Mouse (Mus musculus): ENCODE measurements at regions not wholly inside any gene's neighbourhood (a gene's known extent, or its start where the extent isn't known, plus 50 kb on each side); places are given as distances from the start of the nearest gene placed in this dataset.

DNA sequence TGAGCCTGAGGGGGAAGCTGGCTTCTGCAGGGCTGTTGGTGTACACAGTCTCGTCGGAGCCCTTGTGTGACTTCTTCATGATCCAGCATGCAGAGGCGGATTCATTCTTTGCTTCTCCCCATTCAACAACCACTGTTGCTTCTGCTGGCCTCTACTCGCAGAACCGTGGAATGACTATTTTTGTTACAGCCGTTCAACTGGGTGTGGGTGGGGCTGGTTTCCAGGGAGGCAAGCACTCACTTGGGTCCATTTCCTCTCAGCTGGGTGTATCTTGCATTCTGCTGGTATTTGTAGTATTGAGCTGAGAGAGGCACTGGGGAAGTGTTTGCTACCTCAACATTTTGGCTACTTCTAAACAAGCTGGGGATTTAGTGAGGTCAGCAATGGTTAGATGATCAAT, 197.3 kb upstream of the Klhl29 start:
- DNase-seq (ENCODE audit: low spot score in 2 of 2), result peak; percentile 32 to 56

GRCm38 (mm10) chr12:5568941-5569340, 193.5 kb upstream of the Klhl29 start:
- no peak for DNase-seq (ENCODE audit: low spot score in 2 of 2)

DNA sequence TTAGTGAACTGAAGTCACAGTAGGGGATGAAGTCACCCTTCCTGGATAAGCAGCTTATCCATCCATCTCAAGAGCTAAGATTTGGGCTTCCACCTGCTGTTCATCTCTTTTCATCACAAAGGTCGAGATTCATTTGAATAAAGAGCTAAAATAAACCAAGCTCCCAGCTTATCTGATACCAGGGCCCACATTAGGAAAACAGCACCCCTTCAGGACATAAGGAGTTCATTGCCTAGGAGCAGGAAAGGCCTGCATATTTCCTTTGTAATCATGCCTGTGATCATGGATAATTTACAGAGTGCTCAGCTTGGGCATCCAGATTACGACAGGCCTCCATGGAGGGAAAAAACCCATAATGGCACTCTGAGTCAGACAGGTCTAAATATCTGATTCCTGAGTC, 190.7 kb upstream of the Klhl29 start:
- no peak for DNase-seq (ENCODE audit: low spot score in 2 of 2)

DNA sequence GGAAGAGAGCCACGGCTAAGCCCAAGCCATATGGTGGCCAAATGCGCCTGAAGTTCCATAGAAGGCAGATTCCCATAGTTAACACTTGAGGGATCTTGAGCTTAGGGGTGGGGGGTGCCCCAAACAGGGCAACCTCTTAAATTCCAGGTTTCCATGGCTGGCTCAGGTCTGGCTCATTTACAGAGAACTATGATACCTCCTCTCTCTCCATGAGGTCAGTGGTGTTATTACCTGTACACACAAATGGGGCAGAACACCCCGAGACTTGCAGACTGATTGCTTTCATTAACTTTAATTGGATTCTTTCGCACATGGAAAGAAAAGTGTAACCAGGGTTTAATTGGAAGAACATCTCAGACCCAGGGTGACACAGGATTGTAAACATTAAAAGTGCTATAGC, 177.1 kb upstream of the Klhl29 start:
- no peak for DNase-seq (ENCODE audit: low spot score in 2 of 2)

DNA sequence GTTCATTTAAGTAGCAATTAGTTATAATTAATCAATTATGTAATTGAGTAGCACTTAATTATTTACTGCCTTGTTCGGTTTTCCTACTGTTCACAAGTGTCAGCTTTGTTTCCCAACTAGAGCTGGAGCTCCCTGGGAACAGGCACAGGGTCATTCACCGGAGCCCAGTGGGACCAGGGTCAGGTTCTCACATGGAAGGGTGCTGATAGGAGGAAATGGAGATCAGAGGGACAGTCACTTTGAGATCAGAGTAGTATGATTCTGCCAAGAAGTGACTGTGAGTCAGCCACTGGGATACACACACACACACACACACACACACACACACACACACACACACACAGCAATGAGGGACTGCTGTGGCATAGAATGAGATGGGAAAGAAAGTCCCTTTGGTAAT, 176.4 kb upstream of the Klhl29 start:
- DNase-seq (ENCODE audit: low spot score in 2 of 2), result no peak

GRCm38 (mm10) chr12:5549796-5550195, 174.3 kb upstream of the Klhl29 start:
- no peak for DNase-seq (ENCODE audit: low spot score in 2 of 2)

DNA sequence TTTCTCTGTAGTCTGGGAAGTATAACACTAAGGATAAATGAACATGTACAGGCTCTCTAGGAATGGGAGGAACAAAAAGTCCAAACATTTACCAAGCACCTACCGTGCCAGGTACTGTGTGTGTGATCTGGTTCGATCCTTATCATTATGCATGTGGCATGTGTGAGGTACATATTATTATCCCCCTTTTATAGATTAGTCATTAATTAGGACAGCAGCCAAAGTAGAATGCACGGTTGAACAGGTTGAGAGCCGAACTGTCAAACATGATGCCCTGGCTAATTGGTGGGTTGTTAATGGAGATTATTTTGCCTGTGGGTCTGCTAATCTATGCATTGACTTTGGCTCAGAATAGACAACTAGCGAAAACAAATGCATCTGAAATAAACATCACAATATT, 172.2 kb upstream of the Klhl29 start:
- no peak for DNase-seq (ENCODE audit: low spot score in 2 of 2)

DNA sequence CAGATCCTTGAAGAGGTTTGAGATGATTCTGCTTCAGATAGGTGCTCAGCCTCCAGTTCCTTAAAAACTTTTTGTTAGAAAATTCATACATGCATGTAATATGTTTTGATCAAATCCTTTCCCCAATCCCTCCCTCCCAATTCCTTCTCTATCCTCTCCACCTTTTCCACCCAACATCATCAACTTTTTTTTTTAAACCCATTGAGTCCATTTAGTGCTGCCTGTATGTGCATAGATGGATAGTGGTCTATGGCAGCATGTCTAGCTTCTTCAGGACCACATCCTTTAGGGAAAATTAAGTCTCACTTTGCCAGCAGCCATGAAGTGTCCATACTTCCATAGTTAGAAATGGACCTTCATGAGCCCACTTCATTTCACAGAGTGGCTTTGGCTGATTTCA, 167.2 kb upstream of the Klhl29 start:
- DNase-seq (ENCODE audit: low spot score in 2 of 2), result no peak

DNA sequence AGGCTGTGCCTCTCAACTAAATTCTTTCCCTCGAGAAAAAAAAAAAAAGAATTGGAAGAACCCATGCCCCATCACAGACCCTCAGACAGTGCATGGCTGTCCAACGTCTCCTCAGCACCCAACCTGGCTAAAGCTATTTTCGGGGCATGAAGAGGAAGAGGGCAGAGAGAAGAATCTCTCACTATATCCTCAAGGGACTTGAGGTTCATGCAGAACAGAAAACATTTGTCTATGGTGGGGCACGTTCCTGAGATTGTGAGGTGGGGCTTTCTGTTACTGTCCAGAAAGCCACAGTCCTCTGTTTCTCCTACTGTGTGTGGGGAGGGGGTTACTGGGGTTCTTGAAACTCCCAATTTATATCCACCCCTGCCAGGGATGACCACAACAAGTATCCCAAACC, 120.8 kb upstream of the Klhl29 start:
- no peak for DNase-seq (ENCODE audit: low spot score in 2 of 2)

DNA sequence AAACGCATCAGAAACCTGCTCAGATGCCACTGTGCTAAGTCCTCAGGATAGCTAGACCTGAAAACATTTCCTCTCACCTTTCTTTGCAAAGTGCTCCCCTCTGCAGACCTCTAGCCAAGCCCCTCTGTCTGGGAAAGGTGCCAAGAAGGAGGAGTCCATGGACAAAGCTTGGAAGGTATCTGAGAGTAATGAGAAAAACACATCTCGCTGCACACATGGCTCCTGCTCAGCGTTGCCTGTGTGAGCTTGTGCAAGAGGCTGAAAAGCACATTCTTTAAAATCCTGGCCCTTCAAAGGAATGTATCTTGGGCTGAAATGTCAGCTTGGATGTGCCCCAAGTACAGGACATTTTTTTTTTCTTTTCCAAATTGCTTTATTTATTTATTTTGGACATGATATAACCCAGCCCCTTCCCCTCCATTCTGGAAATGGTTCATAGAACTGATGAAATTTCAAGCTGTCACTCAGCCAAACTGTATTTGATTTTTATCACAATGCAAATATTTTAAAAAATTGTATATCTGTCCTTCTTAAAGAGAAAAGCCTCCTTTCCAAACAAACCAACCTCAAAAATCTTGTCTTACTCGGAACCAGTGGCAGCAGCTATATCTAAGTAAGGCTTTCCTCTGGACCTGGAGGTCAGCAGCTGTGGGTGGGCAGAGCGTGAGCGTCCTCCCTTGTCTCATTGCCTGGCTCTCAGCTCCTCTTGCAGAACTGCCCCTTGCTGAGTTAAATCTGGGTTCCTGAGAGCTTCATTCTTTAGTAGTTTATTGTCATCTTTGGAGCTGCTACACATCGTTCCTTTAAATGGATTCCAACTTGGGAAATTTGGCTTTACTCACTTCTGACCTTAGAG, 119.4 kb upstream of the Klhl29 start:
- no peak for DNase-seq (ENCODE audit: low spot score in 2 of 2)

- DNase-seq (ENCODE audit: low spot score in 2 of 2), result peak in 1 of 2 experiments; percentile 10
Observed at GRCm38 (mm10) chr12:5464250-5464899, 88.9 kb upstream of the Klhl29 start.

GRCm38 (mm10) chr12:5453157-5453556, 77.7 kb upstream of the Klhl29 start:
- no peak for DNase-seq (ENCODE audit: low spot score in 2 of 2)

- no peak for DNase-seq (ENCODE audit: low spot score in 2 of 2)
Observed at GRCm38 (mm10) chr12:5443730-5444129, 68.2 kb upstream of the Klhl29 start.

DNA sequence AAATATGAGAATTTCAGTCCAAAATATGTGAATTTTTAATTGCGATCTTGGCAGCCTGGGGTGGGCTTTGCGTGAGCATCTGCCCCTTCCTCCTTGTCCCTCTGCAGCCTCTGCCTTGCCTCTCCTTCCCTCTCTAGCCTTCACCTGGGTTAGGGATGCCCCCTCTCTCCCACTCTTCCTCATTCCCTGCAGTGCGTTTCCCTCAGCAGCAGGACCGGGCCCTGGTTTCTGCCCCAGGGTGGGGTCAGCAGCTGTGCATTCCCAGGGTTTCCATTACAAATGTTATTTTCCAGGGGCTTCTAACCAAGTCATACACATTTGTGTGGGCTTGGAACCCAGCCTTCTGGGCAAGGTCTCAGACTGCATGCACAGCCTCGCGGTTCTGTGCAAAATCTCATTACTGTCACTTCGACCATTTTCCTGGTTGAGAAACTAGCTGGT, 67.6 kb upstream of the Klhl29 start:
- DNase-seq (ENCODE audit: low spot score in 2 of 2), result no peak

DNA sequence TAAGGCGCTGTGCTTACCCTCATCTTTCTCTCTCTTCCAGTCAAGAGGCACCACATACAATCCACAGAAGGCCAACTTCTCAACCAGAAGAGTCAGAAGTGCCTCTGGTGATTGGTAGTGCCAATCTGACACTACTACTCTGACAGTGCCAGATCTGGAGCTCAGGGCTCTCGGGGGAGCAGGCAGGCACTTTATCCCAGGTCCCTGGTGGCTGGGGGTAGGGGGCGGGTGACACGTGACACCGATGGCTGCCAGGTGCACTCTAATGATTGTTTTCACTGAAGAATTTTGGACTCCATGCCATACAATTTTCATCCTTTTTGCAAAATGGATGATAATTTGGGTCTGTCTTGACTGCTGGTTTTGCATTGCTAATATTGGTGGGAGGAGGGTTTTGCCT, 67.2 kb upstream of the Klhl29 start:
- no peak for DNase-seq (ENCODE audit: low spot score in 2 of 2)

DNA sequence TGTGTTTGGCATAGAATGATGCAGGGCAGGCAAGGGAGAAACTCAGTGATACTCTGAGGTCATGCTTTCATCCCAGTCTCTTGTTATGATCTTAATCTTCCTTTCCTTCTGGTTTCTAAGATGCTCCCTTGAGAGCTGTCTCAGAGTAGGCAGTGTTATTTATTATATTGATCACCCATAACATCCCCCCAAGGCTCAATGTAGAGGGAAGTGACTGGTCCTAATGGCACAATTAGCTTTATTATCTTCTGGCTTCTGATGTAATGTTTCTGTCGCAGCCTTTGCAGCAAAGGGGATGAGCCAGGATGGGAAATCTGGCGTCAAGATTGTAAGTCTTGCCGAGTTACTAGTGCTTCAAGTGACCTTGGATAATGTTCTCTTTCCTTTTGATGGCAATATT, 65.0 kb upstream of the Klhl29 start:
- no peak for DNase-seq (ENCODE audit: low spot score in 2 of 2)

- no peak for DNase-seq (ENCODE audit: low spot score in 2 of 2)
Observed at GRCm38 (mm10) chr12:5435876-5436275, 60.4 kb upstream of the Klhl29 start.

GRCm38 (mm10) chr12:5434060-5434459, 58.6 kb upstream of the Klhl29 start:
- DNase-seq (ENCODE audit: low spot score in 2 of 2), result no peak

DNA sequence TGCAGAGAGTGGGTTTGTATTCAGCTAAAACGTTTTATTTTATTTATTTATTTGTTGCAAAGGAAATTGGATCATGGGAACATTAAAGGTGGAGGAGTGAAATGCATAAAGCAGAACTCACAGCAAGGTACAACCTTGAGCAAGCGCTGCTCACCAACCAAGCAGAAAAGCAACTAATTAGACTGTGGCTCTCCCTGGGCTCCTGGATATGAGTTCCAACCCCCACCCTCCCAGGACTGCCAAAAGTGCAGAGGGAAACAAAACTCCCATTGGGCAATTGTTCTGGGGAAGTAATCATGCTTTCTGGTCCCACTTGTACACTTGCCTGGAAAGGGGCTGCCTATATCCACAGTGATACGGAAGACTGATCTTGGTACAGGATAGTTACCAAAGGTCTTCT, 57.2 kb upstream of the Klhl29 start:
- DNase-seq (ENCODE audit: low spot score in 2 of 2), result no peak

DNA sequence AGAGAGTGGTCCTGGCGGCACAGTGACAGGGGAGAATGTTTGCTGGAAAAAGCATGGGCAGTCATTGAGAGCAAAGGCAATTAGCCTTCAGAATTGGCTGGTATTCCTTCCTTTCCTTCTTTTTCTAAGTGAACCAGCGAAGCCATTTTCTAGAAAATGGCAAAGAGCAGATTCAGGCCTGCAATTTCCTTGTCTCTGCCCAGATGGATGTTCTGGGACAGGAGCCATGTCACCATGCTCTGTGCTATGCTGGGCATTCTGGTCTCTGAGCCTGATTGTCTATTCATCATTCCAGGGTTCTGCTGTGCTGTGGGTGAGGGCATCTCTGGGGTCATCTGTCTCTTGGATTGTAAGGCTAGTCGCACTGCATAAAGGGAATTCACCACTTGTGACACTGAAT, 53.3 kb upstream of the Klhl29 start:
- DNase-seq (ENCODE audit: low spot score in 2 of 2), result no peak
